Mouse (Mus musculus) kidney, embryonic 14.5 days (tissue): ENCODE measurements around the gene Rbpjl. TPM values are rescaled to one million over a fixed set of nuclear protein-coding genes. Genes with fewer than 3 reads are reported as not detected.

Experiments used
- ATAC-seq: fragments of 200-750 bp; cut with Nextera tagmentation; 2 replicates; pipeline ENCODE4 v1.8.0; 2017; ENCODE audit warnings: moderate number of reproducible peaks, mild to moderate bottlenecking, moderate TSS enrichment, moderate library complexity; ENCODE audit not compliant: low FRiP score, low TSS enrichment
- H3K27ac ChIP-seq: fragments of 300-500 bp; sonication (generic); 2 replicates; pipeline ENCODE4 v1.5.1; 2014; ENCODE audit warnings: low read depth, mild to moderate bottlenecking, low read length, moderate library complexity, mixed read lengths
- H3K27me3 ChIP-seq: fragments of 300-500 bp; sonication (generic); 2 replicates; pipeline ENCODE4 v1.6.1; 2014; ENCODE audit warnings: mild to moderate bottlenecking, low read length; ENCODE audit not compliant: control insufficient read depth, insufficient read depth
- H3K36me3 ChIP-seq: fragments of 300-500 bp; sonication (generic); 2 replicates; pipeline ENCODE4 v1.6.1; 2014; ENCODE audit warnings: low read length, mixed read lengths; ENCODE audit not compliant: control insufficient read depth, insufficient read depth
- H3K4me1 ChIP-seq: fragments of 300-500 bp; sonication (generic); 2 replicates; pipeline ENCODE4 v1.6.1; 2014; ENCODE audit warnings: low read length, mixed read lengths; ENCODE audit not compliant: control insufficient read depth, insufficient read depth
- H3K4me2 ChIP-seq: fragments of 300-500 bp; sonication (generic); replicated peaks from 2 replicates; pipeline ENCODE4 v1.6.1; 2014; ENCODE audit warnings: low read depth, mild to moderate bottlenecking, low read length
- H3K4me3 ChIP-seq: fragments of 300-500 bp; sonication (generic); 2 replicates; pipeline ENCODE4 v1.5.1; 2014; ENCODE audit warnings: mild to moderate bottlenecking, low read length
- H3K9ac ChIP-seq: fragments of 300-500 bp; sonication (generic); 2 replicates; pipeline ENCODE4 v1.6.1; 2014; ENCODE audit warnings: low read depth, mild to moderate bottlenecking, low read length, moderate library complexity
- H3K9me3 ChIP-seq: fragments of 300-500 bp; sonication (generic); 2 replicates; pipeline ENCODE4 v1.6.1; 2016; ENCODE audit warnings: low read length; ENCODE audit not compliant: control insufficient read depth
- WGBS: fragments of 180-500 bp; shearing (Covaris S2); extraction: QIAGEN DNeasy Blood & Tissue Kit; methylation state at CpG from one replicate; pipeline ENCODE4 v1.1.7; 2014; 5-methylcytosine and 5-hydroxymethylcytosine counted together
- polyA plus RNA-seq: library from polyadenylated mRNA; unstranded; fragments of >200 nt; fragmentation: Nextera tagmentation; extraction: Ambion mirVana; gene quantifications from 2 replicates; pipeline ENCODE4 v1.2.1, GENCODE M21; 2014

Rbpjl gene
- polyA plus RNA-seq, 1 experiment from 2014 or later, result not detected

- Histone ChIP-seq H3K36me3 (peaks cover 24% of the 10 kb centered on the region; the same call in 1 of the 2 replicates), H3K27ac (no peak overlapping the region; the same call in 1 of the 2 replicates), H3K4me1 (peaks cover 53% of the 10 kb centered on the region), H3K27me3 (no peaks in the 10 kb centered on the region), H3K9ac (no peak overlapping the region), H3K4me2 (no peak overlapping the region), H3K4me3 (no peak overlapping the region), H3K9me3 (no peaks in the 10 kb centered on the region)
- 0 out of 2 replicates have a peak, but pooled peaks have one; percentile 44 for ATAC-seq
- 9% methylated on average over 7 of the region's 7 CpGs for WGBS
Measured at GRCm38 (mm10) chr2:164430697-164431096, 27.8 kb downstream of the Rbpjl start.

- no peaks in the 10 kb centered on the region for H3K9me3 ChIP-seq
- no peak overlapping the region; the same call in 1 of the 2 replicates for H3K4me3 ChIP-seq
- H3K9ac ChIP-seq, result peak overlapping the region; percentile 14; the same call in 1 of the 2 replicates
- H3K4me2 ChIP-seq, result peak overlapping the region; percentile 25
- peaks cover 64% of the 10 kb centered on the region for H3K4me1 ChIP-seq
- H3K36me3 ChIP-seq, result peaks cover 23% of the 10 kb centered on the region; the same call in 1 of the 2 replicates
- peak overlapping the region; percentile 80 for H3K27ac ChIP-seq
- 45% methylated on average over 9 of the region's 9 CpGs for WGBS
- H3K27me3 ChIP-seq, result no peaks in the 10 kb centered on the region
- ATAC-seq, result no peak
Measured at GRCm38 (mm10) chr2:164431676-164432465, 28.9 kb downstream of the Rbpjl start.

GRCm38 (mm10) chr2:164432541-164433191 is 29.7 kb downstream of the Rbpjl start:
- peak; percentile 11 for ATAC-seq
- WGBS, result 16% methylated on average over 22 of the region's 22 CpGs
- peak overlapping the region; percentile 25 for H3K4me2 ChIP-seq
- H3K4me3 ChIP-seq, result no peak overlapping the region
- peaks cover 15% of the 10 kb centered on the region; the same call in 1 of the 2 replicates for H3K36me3 ChIP-seq
- H3K27ac ChIP-seq, result peak overlapping the region; percentile 80
- H3K27me3 ChIP-seq, result no peaks in the 10 kb centered on the region
- H3K4me1 ChIP-seq, result peaks cover 70% of the 10 kb centered on the region
- no peaks in the 10 kb centered on the region for H3K9me3 ChIP-seq
- H3K9ac ChIP-seq, result no peak overlapping the region; the same call in 1 of the 2 replicates

- H3K36me3 ChIP-seq, result peaks cover 10% of the 10 kb centered on the region; the same call in 1 of the 2 replicates
- ATAC-seq, result 0 out of 2 replicates have a peak, but pooled peaks have one; percentile 6
- peak overlapping the region; percentile 25; the same call in 1 of the 2 replicates for H3K4me2 ChIP-seq
- H3K27ac ChIP-seq, result peak overlapping the region; percentile 80
- no peak overlapping the region for H3K4me3 ChIP-seq
- 66% methylated on average over 9 of the region's 9 CpGs for WGBS
- H3K4me1 ChIP-seq, result peaks cover 77% of the 10 kb centered on the region
- H3K9ac ChIP-seq, result no peak overlapping the region
- no peaks in the 10 kb centered on the region for H3K27me3 ChIP-seq
- H3K9me3 ChIP-seq, result no peaks in the 10 kb centered on the region
Measured at GRCm38 (mm10) chr2:164433278-164433895, 30.4 kb downstream of the Rbpjl start.

GRCm38 (mm10) chr2:164434681-164435080 is 31.7 kb downstream of the Rbpjl start:
- no peak overlapping the region for H3K4me3 ChIP-seq
- H3K9me3 ChIP-seq, result no peaks in the 10 kb centered on the region
- no peak for ATAC-seq
- H3K27ac ChIP-seq, result no peak overlapping the region
- no peak overlapping the region for H3K9ac ChIP-seq
- H3K4me2 ChIP-seq, result no peak overlapping the region
- H3K27me3 ChIP-seq, result no peaks in the 10 kb centered on the region
- peaks cover 87% of the 10 kb centered on the region for H3K4me1 ChIP-seq
- WGBS, result 15% methylated on average over 3 of the region's 3 CpGs
- H3K36me3 ChIP-seq, result no peaks in the 10 kb centered on the region

- Histone ChIP-seq H3K9ac (peak overlapping the region; percentile 8; the same call in 1 of the 2 replicates), H3K4me2 (no peak overlapping the region), H3K27me3 (no peaks in the 10 kb centered on the region), H3K36me3 (no peaks in the 10 kb centered on the region), H3K27ac (peak overlapping the region; percentile 20; the same call in 1 of the 2 replicates), H3K4me1 (peaks cover 86% of the 10 kb centered on the region), H3K4me3 (no peak overlapping the region), H3K9me3 (no peaks in the 10 kb centered on the region)
- 18% methylated on average over 5 of the region's 5 CpGs for WGBS
- ATAC-seq, result no peak
Measured at GRCm38 (mm10) chr2:164435216-164436090, 32.5 kb downstream of the Rbpjl start.

GRCm38 (mm10) chr2:164436215-164436913 is 33.4 kb downstream of the Rbpjl start:
- H3K4me2 ChIP-seq, result peak overlapping the region; percentile 18
- H3K36me3 ChIP-seq, result no peaks in the 10 kb centered on the region
- WGBS, result 9% methylated on average over 8 of the region's 8 CpGs
- H3K4me3 ChIP-seq, result no peak overlapping the region
- ATAC-seq, result peak; percentile 32; the same call in 1 of the 2 replicates
- H3K9ac ChIP-seq, result peak overlapping the region; percentile 28; the same call in 1 of the 2 replicates
- H3K27me3 ChIP-seq, result no peaks in the 10 kb centered on the region
- H3K4me1 ChIP-seq, result peaks cover 82% of the 10 kb centered on the region
- no peaks in the 10 kb centered on the region for H3K9me3 ChIP-seq
- H3K27ac ChIP-seq, result peak overlapping the region; percentile 87
